Mouse (Mus musculus) gastrocnemius, postnatal 10 days (tissue): ENCODE data around the gene Cers1. TPM values are rescaled to one million over a fixed set of nuclear protein-coding genes. Genes with fewer than 3 reads are reported as not detected.

Source experiments
- DNase-seq: peaks from one replicate; pipeline ENCODE4 v3.0.0; 2021; ENCODE audit warnings: mixed read lengths
- total RNA-seq, 2 experiments: library from RNA; stranded (reverse); gene quantifications; 2 replicates each; pipeline ENCODE4 v1.2.3; 2021

Gene Cers1
- total RNA-seq, 2 experiments from 2014 or later: 20.0 to 23.6 TPM

DNA sequence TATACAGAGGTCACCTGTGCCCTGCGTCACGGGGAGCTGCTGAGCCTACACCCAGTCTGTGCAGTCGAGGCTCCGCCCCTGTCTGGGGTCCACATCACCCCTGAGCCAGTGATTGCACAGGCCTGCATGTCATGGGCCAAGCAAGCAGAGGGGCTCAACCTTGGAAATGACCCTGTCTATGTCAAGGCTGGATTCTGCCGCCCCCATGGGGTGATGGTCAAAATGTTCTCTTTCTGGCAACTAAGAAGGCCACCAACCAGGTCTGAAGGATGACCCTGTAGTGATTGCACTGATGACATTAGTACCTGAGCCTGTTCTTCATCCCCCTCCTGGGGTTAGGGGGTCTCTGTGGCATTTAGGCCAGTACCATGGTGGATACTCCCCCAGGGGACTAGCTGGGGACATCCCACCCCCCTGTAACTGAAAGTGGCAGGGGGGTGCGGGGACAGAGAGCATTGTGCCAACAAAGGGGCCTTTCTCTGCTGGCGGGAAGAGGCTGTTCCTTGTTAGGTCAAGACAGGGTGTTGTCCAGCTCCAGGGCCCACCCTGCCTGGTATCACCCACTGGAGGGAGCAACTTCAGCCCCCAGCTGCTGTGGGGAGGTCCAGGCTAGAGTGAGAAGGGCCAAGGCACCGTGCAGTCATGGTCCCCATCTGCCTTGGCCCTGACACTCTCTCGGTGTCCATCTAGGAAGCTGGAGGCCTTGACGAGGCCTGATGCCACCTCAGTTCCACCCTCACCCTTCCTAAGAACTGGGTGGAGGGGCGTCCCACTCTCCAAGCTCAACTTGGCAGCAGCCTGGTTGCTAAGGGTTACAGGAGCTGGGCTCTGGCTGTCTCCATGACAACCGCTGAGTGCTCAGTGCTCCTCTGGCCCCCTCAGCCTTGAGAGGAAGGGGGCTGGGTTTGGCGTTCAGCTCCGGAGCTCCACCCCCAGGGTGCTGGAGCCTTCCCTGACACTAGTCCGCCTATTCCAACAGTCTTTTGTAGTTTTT, 1.2 kb downstream of the Cers1 start:
- peak; percentile 40 for DNase-seq

DNA sequence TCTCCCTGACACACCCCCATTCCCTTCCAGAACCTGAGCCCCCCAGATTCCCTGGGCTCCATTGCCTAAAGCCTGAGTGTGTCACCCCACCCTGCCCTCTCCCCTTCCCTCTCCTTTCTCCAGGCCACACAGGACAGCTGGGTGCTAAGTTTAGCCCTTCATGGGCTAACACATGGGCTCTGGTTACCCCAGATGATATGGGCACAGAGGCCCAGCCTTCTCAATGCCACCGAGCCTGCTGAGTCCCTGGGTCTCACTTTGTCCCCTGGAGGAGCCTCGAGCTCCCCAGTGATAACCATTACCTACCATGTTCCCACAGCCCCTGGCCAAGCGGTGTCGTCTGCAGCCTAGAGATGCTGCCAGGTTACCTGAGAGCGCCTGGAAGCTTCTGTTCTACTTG, 2.3 kb downstream of the Cers1 start:
- DNase-seq: no peak

DNA sequence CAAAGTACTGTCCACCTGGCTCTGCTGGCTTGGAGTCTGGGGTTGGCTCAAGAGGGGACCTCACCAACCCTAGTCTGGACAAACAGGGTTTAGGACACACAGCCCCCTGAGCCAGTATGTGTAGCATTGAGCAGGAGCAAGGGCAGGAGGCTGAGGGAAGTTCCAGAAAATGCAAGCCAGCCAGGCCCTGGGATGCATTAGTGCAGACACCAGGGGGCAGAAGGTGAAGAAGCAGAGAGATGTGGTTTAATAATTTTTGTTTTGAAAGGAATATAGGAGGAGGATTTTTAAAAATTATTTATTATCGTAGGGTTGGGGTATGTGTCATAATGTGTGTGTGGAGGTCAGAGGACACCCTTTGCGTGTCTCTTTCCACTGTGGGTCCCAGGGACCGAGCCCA, 8.1 kb downstream of the Cers1 start:
- no peak for DNase-seq

DNA sequence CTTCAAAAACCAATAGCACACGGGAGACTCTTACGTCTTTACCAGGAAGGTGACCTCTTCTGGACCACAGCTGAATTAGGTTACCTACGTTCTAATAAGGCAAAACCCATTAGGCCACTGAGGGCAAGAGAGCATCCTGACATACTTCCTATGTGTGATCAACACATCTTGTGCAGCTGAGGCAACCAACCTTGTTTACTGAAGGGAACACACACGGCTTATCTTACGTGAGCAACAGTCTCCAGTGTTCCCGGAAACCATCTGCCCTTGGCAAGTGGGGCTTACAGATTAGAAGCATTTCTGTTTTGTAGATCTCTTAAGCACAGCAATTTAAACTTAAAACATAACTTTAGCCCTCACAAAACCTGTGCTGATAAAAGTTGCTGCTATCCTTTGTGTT, 11.9 kb downstream of the Cers1 start:
- DNase-seq: no peak

DNA sequence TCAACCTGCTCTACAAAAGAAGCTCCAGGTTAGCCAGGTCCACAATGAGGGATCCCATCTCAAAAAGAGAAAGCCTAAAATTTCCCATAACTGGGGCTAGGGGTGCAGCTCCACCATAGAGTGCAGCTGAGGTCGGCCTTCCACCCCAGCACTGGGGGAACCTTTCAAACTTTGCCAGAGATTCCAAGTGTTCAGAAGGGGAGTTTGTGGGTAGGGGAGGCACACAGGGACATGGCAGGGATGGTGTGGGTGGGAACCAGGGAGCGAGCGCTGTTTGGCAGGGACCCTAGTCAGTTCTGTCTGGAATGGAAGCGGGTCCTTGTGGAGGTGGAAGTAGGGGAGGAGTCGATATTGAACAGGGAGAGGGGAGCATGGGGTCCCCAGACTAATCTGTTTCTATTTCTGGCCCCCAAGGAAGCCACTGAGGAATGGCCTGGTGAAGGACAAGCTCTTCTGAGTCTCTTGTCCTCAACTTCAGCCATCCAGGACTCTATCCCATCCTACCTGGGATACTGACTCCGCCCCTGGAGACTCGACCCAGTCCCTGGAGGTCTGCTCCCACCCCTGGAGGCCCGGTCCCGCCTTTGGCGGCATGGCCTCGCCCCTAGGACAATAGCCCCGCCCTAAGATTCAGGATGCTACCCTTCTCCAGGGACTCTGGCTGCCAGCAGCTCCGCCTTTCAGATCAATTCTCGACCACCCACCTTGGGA, 13.7 kb downstream of the Cers1 start, which contains the start of gene Gdf1:
Gdf1 (plus strand) TSS at position 694 of the 711 bp plus-strand sequence.
- DNase-seq: no peak

DNA sequence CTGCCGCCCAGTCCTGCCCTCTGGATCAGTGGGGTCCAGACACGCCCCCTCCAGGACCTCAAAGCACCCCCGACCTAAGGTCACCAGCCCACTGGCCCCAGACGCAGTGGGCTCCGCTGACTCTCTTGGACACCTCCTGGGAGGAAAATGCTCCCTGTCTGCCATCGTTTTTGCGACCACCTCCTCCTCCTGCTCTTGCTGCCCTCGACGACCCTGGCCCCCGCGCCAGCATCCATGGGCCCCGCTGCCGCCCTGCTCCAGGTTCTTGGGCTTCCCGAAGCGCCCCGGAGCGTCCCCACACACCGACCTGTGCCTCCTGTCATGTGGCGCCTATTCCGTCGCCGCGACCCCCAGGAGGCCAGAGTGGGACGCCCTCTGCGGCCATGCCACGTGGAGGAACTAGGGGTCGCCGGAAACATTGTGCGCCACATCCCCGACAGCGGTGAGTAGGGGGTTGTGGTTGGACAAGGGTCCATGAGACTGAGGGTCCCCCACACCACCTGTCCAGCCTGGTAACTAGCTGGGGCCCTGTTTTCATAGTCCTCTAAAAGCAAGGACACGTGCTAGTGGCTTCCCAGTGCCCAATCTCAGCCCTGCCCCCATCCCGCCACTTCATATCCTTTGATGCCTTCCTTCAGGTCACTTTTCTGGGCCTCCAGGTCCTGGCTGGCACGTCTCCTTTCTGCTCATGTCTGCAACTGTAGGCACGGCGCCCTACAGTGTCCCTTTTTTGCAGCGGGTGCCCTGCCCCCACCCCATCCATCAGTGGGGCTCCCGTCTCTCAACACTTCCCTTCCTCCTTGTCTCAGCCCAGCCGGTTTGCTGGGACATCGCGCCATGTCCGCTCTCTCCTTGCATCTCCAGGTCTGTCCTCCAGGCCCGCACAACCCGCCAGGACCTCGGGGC, 14.5 kb downstream of the Cers1 start:
- DNase-seq: no peak

DNA sequence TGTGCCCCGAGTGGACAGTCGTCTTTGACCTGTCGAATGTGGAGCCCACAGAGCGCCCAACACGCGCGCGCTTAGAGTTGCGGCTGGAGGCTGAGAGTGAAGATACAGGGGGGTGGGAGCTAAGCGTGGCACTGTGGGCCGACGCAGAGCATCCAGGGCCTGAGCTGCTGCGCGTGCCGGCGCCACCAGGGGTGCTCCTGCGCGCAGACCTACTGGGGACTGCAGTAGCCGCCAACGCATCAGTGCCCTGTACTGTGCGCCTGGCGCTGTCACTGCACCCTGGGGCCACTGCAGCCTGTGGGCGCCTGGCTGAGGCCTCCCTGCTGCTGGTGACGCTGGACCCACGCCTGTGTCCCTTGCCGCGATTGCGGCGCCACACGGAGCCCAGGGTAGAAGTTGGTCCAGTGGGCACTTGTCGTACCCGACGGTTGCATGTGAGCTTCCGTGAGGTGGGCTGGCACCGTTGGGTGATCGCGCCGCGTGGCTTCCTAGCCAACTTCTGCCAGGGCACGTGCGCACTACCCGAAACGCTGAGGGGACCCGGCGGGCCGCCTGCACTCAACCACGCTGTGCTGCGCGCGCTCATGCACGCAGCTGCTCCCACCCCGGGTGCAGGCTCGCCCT, 15.3 kb downstream of the Cers1 start:
- DNase-seq: peak; percentile 65

DNA sequence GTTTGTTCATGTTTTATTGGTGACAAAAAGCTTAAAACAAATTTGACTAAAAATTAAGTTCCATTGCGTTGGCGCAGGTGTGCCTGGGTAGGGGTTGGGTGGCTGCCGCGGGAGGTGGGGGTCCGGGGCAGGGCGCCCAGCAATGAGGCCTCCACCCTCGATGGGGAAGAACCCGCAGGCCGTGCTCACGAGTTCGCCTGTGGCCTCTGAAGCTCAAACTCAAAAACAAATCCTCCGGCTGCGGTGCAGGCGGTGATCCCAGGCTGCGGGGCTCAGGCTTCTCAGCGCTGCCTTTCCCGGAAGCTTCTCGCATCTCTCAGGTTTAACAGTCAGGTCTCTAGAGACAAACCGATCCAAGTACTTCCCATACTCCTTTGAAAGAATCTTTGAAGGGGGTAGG, 16.0 kb downstream of the Cers1 start:
- DNase-seq: no peak

DNA sequence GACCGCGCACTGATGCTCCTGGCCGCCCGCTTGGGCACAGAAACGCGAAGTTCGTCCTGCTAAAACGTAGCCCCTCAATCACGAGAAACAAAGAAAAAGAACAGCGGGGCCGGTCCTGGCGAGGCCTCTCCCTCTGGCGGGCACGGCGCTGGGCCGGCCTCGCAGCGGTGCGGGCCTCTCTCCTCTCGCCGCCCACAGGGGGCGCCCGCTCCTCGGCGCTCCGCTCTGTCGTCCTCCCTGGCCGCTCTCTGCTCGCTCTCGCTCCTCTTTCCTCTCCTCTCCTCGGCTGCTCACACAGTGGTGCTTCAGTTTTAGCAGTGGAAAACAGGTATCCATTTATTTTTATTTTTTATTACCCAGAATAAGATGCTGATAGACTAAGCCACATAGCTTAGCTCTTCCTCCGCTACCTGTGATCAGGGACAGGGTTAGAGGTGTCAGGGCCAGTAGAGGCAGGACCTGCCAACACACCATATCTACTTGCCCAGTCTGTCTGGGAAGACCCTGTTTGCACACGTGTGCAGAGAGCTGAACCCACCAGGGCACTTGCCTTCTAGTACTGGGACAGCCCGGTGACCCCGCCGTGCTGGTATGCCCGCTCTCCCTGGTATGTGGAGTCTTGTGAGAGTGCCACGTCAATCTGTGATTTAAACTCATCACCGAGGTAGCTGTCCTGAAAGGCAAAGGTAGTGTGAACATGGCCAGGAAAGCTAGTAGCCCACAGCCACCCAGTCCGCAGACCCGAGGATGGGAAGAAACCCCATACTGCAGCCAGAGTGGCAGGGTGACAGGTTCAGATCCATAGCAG, 16.7 kb downstream of the Cers1 start:
- peak; percentile 84 for DNase-seq

DNA sequence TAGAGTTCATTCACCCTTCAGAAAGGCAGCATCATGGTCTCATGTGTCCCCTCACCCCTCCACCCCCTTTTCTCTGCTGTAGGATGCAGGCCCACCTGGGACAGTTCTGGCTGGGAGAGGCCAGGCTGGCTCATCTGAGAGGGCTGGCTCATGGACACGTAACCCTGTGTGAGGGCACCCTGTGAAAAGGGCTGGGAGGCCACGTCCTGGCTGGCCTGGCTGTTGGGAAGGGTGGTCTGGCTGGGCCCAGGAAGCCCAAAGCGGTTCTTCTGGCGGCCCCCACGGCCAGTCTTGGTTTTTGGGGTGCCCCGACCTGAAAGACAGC, 17.3 kb downstream of the Cers1 start:
- DNase-seq: no peak

DNA sequence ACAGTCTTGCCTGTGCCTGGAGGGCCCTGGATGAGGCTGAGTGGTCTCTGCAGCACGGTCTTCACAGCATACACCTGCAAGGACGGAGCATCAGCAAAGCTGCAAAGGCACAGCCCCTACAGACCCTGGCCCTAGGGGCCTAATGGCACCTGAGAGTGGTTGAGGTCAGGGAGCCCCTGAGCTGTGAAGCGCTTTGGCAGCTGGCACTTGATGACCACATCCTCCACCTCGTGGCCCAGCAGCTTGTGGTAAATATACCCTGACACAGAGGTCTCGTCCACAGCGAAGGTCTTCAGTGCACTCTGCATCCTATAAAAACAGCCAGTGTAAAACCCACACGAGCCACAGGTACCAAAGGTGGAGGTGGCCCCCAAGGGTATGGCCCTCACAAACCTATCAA, 23.4 kb downstream of the Cers1 start:
- DNase-seq: no peak

DNA sequence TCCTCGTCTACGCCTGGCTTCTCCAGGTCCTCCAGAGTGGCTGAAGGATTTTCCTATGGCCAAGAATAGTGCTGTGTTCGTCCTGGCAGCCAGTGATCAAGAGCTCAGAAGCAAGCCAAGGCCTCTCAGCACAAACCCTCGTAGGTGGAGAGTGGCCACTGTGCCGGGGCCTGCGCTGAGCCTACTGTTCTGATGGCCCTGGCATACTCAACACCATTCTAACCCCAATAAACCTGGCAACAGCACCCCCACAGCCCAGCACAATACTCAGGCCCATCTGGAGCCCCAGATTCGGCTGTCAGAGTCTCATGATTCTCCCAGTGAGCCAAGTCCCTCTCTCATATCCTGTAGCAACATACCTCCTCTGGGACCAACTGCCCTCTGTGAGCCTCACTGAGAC, 25.1 kb downstream of the Cers1 start:
- DNase-seq: no peak

DNA sequence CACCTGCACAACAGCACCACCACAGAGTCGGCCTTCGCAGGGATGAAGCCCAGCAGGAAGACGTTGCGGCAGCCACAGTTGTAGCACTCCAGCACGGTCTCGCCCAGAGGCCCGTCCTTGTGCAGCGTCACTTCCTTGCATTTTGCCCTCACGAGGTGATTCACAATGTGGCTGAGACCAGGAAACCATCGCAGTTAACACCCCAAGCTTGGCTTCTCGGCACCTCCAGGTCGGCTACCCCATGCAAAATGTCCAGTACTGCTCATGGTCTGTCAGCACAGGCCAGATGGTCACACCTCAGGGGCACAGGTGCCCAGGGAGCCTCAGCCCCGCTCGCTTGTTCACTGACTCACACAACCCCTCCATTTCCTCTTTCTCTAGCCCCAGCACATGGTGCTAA, 26.4 kb downstream of the Cers1 start:
- DNase-seq: no peak

DNA sequence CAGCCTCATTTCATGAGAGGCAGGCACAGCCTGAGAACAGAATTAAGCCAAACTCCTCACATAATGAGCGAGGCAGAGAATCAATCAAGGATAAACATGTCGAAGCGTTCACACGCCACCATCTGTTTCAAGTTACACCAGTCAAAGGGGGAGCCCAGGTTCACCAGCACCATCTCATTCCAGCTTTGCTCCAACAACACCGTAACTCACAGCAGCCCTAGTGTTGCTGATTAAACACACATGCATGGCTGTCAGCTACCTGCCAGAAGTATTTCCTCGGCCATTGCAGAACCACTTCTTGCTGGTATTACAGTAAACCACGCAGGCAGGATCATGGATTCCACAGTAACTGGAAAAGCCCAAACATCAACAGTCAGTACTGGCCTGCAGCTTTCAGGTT, 27.5 kb downstream of the Cers1 start:
- DNase-seq: no peak

DNA sequence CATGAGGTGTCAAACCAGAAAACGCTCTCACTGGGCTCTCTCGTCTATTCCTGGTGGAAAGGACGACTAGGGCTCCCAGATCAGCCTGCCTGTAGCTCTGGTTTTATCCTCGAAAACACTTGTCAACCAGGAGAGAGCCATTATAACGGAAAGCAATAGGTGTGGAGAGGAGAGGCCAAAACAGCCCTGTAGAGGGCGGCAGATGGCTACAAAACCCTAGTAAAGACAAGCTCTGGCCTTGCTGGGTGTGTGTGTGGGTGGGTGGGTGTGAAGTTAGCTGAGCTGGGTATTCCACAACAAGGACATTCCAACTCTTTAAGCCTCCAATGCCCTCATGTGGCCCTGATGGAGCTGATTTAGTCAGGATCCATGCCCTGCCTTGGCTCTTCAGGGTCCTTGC, 28.1 kb downstream of the Cers1 start:
- DNase-seq: no peak

DNA sequence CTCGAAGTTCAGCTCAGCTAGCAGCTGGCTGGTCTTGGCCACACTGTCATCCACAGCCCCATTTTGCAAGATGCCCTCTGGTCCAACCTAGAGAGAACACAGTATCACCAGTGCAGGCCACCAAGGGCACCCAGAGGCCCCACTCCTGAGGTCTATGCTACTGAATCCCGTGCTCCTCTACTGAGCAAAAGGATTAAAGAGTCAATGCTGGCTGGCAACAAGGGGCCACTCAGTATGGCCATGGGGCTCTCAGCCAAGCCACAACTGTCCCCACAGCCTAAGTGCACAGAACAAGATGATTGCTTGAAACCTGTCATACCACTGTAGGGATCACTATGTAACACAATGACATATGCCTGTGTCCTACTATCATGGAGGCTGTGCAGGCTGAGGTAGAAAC, 28.7 kb downstream of the Cers1 start:
- DNase-seq: no peak

DNA sequence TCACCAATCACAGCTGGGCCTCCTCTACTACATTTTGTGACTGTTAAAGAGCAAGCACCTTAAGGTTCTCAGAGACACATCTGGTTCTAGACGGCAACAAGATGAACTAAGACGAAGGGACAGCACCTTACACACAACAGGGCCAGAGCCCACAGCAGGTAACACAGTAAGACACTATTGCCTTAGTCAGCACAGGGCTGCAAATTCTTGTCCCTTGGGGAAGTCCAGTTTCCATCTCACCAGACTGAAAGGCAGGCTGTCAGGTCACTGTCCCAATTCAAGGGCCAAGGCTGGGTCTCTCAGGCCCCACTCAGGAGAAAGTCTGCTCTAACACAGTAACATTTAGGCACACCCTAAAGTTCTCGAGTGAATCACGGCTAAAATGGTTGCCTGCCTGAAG, 31.9 kb downstream of the Cers1 start:
- no peak for DNase-seq

DNA sequence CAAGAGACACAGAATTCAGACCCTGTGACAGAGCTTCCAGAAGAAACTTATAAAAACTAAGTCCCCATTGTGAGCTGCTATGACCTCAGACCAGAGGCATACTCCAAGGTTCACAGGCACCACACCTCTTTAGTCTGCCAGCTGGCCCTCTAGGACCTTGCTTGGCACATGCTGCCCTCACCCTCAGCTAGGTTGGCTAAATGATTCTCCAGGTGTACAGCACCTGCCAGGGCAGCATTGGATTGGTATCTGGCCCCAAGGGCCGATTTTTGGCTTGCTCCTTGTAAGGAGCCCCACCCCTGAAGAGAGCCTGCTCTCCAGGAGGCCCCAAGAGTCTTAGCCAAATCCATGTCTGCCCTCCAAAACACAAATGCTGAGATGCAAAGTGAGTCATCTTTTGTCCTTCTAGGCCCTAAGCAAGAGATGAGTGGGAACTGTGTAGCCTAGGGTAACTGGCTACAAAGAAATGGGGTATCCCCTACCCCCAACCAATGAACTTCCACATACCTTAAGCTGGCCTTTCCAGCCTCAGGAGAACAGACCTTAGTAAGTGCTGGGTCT, 32.4 kb downstream of the Cers1 start:
- DNase-seq: no peak

DNA sequence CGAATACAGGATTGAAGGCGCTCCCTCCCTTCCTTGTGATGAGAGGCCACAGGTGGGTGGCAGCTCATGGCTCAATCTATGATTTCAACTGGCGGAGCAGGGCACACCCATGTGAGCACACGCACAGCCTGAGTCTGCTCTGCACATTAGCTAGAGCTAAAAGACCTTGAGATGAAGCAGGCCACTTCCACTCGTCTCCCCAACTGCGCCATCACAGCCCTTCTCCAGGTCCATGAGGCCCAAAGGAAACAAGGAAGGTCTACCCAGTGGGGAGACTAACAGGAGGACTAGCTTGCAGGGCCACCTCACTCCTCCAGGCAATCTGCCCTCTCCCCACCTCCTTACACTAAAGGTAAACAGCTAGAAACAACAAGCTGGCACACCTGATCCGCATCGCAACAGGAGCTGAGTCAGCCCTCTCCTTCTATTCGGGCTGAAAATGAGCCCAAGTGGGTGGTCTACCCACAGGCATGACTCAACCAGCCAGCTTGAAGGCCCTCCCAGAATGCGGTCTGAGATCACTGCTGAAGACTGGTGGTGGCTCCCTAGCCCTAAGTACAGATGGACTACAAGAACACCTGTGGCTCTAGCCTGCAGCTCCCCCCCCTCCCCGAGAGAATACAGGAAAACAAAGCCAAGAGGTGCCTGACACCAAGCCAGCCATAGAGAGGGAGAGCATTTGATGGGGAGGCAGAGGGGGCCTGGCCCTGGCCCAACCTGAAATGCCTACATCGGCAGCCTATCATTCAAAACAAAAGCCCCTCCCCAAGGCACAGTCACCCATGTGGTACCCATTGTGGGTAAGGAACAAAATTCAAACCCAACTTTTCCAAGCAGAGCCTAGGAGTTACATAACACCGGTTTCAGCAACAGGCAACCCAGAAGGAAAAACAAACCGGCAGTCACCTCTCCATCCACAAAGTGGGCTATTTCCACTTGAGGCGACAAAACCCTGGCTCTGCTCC, 35.7 kb downstream of the Cers1 start:
- no peak for DNase-seq

DNA sequence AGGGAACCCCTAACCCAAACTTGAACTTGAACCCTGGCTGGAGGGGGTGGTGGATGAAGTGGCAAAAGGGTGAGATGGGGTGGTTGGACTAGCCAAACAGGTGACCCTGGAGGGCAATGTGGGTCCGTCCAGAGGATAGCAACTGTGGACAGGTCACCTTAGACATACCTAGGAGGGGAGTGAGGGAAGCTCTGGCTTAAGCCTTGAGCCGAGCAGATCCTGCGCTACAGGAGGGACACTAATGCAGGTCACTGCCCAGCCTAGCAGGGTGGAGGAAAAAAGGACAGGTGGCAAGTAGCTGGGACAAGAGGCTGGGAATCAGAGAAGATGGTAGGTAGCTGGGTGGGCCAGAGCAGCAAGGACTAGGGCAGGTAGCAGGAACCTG, 36.4 kb downstream of the Cers1 start:
- no peak for DNase-seq
